Mouse (Mus musculus): Measurements from ENCODE around the gene Cd300lb.

Cd300lb gene

DNA sequence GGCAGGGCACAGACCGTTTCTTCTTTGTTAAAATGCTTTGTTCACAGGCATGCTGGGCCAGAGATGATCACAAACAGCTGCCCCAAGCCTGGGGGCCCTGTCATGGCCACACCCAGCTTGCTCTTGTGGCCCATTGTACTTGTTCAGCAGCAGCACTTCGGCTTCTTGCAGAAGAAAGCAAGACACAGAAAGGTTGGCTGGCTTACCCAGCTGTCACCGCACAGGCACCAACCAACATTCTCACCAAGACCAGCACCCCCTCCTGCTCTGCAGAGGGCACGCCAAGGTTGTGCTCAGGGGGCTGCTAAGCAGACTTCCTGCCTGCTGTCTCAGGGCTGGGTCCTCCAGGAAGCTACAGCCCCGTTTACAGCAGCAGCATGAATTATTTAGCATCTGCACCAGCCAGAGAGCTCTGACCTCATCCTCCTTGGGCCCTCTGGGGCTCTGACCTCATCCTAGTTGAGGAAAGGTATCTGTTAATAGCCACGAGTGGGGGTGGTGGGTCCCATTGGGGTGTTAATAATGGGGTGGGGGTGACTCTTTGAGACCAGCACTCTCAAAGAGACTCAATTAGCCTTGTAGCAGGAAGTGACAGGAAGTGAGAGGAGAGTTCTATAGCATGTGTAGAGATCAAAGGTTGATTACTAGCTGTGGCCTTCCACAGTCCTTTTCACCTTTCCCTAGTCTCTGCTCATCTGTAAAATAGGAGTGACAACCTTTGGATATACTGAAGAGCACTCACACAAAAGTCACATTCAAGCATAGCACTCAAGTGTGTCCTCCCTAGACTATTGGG, 61.0 kb downstream of the Cd300lb start:
- TF ChIP-seq GATA4 (IDR thresholded peaks at IDR 0.05; ENCODE audit: insufficient replicate concordance, low read length), result no peak
